Mouse (Mus musculus) heart, embryonic 16.5 days (tissue): ENCODE data around the gene 1700016D06Rik. TPM values are rescaled to one million over a fixed set of nuclear protein-coding genes. Genes with fewer than 3 reads are reported as not detected.

ENCODE experiments used
- ATAC-seq: fragments of 200-750 bp; cut with Nextera tagmentation; replicated peaks from 2 replicates; pipeline ENCODE4 v1.8.0; 2017; ENCODE audit warnings: moderate number of reproducible peaks; ENCODE audit not compliant: insufficient read depth, low FRiP score; ENCODE audit errors: extremely low read depth
- H3K27ac ChIP-seq: fragments of 300-500 bp; sonication (generic); 2 replicates; pipeline ENCODE4 v1.5.1; 2014; ENCODE audit warnings: mild to moderate bottlenecking, low read length, control low read depth, moderate library complexity
- H3K27me3 ChIP-seq: fragments of 300-500 bp; sonication (generic); 2 replicates; pipeline ENCODE4 v1.6.1; 2014; ENCODE audit warnings: low read length, mixed read lengths; ENCODE audit not compliant: control insufficient read depth, insufficient read depth
- H3K36me3 ChIP-seq: fragments of 300-500 bp; sonication (generic); 2 replicates; pipeline ENCODE4 v1.6.1; 2014; ENCODE audit not compliant: control insufficient read depth, insufficient read depth
- H3K4me1 ChIP-seq: fragments of 300-500 bp; sonication (generic); 2 replicates; pipeline ENCODE4 v1.6.1; 2014; ENCODE audit warnings: low read length, mixed read lengths; ENCODE audit not compliant: control insufficient read depth, insufficient read depth
- H3K4me2 ChIP-seq: fragments of 300-500 bp; sonication (generic); 2 replicates; pipeline ENCODE4 v1.6.1; 2014; ENCODE audit warnings: low read depth, mild to moderate bottlenecking, control low read depth, low read length
- H3K4me3 ChIP-seq: fragments of 300-500 bp; sonication (generic); 2 replicates; pipeline ENCODE4 v1.5.1; 2014; ENCODE audit warnings: mild to moderate bottlenecking, control low read depth, low read length
- H3K9ac ChIP-seq: fragments of 300-500 bp; sonication (generic); 2 replicates; pipeline ENCODE4 v1.6.1; 2014; ENCODE audit warnings: low read length, control low read depth
- H3K9me3 ChIP-seq: fragments of 300-500 bp; sonication (generic); replicated peaks from 2 replicates; pipeline ENCODE4 v1.6.1; 2016; ENCODE audit warnings: low read length; ENCODE audit not compliant: control insufficient read depth
- WGBS: fragments of 180-500 bp; shearing (Covaris S2); extraction: QIAGEN DNeasy Blood & Tissue Kit; methylation state at CpG from one replicate; pipeline ENCODE4 v1.1.7; 2014; 5-methylcytosine and 5-hydroxymethylcytosine counted together
- polyA plus RNA-seq: library from polyadenylated mRNA; unstranded; fragments of >200 nt; fragmentation: Nextera tagmentation; extraction: Ambion mirVana; gene quantifications from 2 replicates; pipeline ENCODE4 v1.2.1, GENCODE M21; 2015

Gene 1700016D06Rik
- polyA plus RNA-seq, 1 experiment from 2014 or later, result not detected

DNA sequence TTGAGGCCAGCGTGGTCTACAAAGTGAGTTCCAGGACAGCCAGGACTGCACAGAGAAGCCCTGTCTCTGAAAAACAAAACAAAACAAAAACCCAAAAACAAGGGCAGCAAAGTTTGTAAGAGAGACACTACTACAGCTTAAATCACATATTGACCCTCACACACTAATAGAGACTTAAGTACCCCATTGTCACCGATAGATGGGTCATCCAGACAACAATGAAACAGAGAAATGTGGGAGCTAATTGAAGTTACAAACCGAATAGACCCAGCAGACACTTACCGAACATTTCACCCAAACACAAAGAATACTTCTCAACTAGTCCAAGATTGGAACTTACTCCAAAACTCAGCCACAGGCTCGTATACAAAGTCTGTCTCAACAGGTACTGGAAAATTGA, 50.8 kb downstream of the 1700016D06Rik start:
- Histone ChIP-seq H3K4me3 (no peak overlapping the region), H3K9ac (no peak overlapping the region), H3K9me3 (no peaks in the 10 kb centered on the region), H3K27ac (no peak overlapping the region), H3K4me2 (no peak overlapping the region), H3K36me3 (no peaks in the 10 kb centered on the region), H3K4me1 (no peaks in the 10 kb centered on the region), H3K27me3 (no peaks in the 10 kb centered on the region)
- 94% methylated on average over 5 of the region's 5 CpGs for WGBS
- no peak for ATAC-seq

DNA sequence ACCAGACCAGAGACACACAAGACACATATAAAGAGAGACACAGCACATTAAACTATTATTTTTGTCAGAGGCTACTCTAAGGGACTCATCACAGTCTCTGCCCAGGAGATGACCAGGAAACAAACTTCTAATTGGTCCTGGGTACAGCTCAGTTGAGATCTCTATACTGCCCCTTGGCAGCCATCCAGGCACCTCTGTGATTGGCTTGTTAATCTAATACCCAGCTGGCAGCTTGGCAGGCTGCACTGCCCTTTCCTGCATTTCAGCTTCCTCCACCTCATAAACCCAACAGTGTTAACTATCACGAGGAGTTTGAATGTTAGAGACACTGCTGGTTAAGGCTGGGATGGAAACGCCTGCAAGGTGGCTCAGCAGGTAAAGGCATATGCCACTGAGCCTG, 57.7 kb downstream of the 1700016D06Rik start:
- no peak overlapping the region for H3K27ac ChIP-seq
- 72% methylated on average over 2 of the region's 2 CpGs for WGBS
- 0 out of 2 replicates have a peak, but pooled peaks cover 2% of the 10 kb centered on the region for H3K36me3 ChIP-seq
- no peak overlapping the region for H3K4me2 ChIP-seq
- H3K9me3 ChIP-seq, result no peaks in the 10 kb centered on the region; the same call in 1 of the 2 replicates
- H3K4me3 ChIP-seq, result no peak overlapping the region
- no peak overlapping the region for H3K9ac ChIP-seq
- peaks cover 4% of the 10 kb centered on the region; the same call in 1 of the 2 replicates for H3K4me1 ChIP-seq
- no peak for ATAC-seq
- H3K27me3 ChIP-seq, result no peaks in the 10 kb centered on the region

DNA sequence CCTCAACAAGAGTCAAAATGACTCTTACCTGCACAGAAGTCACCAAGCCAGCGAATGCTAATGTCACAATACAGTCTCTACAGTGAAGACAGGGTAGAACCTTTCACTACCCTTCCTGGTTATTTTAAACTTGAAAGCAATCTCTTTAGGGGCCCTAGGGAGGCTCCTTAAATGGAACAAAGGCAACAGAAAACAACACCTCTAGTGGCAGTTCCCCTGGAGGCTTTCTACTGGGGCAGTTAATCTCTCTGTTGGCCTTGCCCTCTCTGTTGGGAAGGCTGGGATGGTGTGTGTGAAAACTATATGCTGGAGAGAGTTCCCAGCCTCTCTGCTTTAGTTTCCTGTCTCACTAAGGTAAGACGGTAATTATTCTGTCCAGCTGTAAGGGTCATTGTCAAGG, 60.3 kb downstream of the 1700016D06Rik start:
- ATAC-seq, result no peak
- H3K9ac ChIP-seq, result no peak overlapping the region
- no peaks in the 10 kb centered on the region for H3K27me3 ChIP-seq
- no peaks in the 10 kb centered on the region; the same call in 1 of the 2 replicates for H3K9me3 ChIP-seq
- WGBS, result 51% methylated on average over 2 of the region's 2 CpGs
- H3K36me3 ChIP-seq, result 0 out of 2 replicates have a peak, but pooled peaks cover 2% of the 10 kb centered on the region
- H3K27ac ChIP-seq, result no peak overlapping the region
- no peak overlapping the region for H3K4me3 ChIP-seq
- H3K4me1 ChIP-seq, result peaks cover 7% of the 10 kb centered on the region; the same call in 1 of the 2 replicates
- H3K4me2 ChIP-seq, result no peak overlapping the region

DNA sequence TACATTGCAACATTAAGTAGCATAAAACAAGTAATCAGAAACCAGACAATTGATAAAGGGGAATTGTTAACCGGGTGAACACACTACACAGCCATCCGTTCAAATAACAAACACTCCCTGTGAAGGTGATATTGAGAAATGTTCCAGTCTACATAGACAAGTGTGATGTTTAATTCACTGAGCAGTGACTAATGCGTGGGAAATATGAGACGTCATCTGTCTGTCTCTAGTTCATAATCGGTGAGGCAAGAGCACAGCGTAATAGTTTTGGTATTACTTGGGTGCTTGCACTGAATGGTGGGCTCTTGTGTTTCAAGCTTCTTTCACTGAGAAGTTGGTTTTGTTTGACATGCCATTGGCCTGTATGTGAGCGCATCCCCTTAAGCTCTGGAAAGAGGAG, 63.3 kb downstream of the 1700016D06Rik start:
- Histone ChIP-seq H3K27me3 (no peaks in the 10 kb centered on the region), H3K36me3 (0 out of 2 replicates have a peak, but pooled peaks cover 2% of the 10 kb centered on the region), H3K9ac (no peak overlapping the region), H3K9me3 (no peaks in the 10 kb centered on the region; the same call in 1 of the 2 replicates), H3K4me2 (no peak overlapping the region), H3K4me3 (no peak overlapping the region), H3K4me1 (peaks cover 20% of the 10 kb centered on the region), H3K27ac (no peak overlapping the region)
- 89% methylated on average over 7 of the region's 7 CpGs for WGBS
- no peak for ATAC-seq

DNA sequence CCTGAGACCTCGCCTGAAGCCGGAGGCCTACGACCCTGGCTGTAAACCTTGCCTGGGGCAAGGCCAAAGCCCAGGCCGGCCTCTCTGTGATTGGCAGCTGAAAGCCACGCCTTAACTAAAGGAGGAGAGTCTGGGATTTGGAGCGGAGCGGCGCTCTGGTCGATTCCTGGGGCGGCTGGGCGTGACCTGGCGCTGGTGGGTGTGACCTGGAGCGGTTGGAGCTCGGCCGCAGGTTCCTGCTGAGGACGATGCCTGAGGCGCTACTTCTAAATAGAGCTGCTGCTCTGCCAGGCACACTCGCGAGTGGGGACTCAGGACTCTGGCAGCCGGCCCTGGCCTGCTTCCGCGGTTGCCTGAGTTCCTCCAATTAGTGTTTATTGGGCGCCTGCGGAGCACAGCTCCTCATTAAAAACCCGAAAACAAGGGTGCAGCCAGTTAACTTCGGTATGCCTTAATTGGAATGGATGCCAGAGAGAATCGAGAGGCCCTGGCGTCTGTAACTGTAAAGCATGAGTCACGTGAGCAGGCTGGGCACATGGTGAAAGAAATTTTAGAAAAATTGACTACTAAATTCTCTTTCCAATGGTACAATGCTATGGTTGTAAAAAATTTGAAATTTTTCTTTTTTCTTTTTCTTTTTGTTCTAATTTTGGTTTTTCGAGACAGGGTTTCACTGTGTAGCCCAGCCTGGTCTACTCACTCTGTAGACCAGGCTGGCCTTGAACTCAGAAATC, 64.4 kb downstream of the 1700016D06Rik start:
- Histone ChIP-seq H3K4me2 (peak overlapping the region; percentile 88), H3K9ac (peak overlapping the region; percentile 97)
- WGBS, result 4% methylated on average over 30 of the region's 30 CpGs

DNA sequence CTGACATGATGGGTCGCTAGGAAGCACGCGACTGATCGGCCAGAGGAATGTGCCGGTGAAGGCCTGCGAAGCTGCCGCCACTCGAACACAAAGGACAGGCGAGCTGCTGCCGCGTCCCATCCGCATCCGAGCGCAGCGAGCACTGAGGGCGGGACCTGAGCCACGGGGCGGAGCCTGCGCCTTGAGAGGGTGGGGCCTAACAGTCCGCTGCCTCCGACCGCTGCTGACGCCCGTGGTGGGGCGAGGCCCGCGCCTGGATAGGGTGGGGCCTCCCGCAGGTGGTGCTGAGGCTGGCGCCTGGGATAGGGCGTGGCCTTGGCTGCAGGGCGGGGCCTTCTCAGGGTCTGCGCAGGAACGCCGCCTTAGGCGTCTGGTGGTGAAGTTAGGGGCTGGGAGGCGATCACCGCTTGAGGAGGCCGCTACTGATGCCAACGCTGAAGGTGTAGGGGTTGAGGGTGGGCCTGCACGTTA, 65.2 kb downstream of the 1700016D06Rik start, which contains the start of gene Ankrd10:
Gene Ankrd10, minus strand, starts transcription at position 147 of the 471 bp plus-strand sequence.
- Histone ChIP-seq H3K27ac (peak within 1 kb of the TSS; percentile 100), H3K9me3 (no peaks in the 10 kb centered on the region), H3K36me3 (peaks cover 11% of the 10 kb centered on the region; the same call in 1 of the 2 replicates), H3K27me3 (no peaks in the 10 kb centered on the region), H3K4me1 (peaks cover 30% of the 10 kb centered on the region), H3K4me2 (peak within 1 kb of the TSS; percentile 88), H3K4me3 (peak within 1 kb of the TSS; percentile 99), H3K9ac (peak within 1 kb of the TSS; percentile 97)
- WGBS, result under 1% methylated on average over 40 of the region's 40 CpGs
- ATAC-seq, result peak; percentile 93

More for the DNA sequence above, 64.4 kb downstream of the 1700016D06Rik start:
- Histone ChIP-seq H3K9me3 (no peaks in the 10 kb centered on the region), H3K4me3 (peak overlapping the region; percentile 99), H3K27me3 (no peaks in the 10 kb centered on the region), H3K36me3 (peaks cover 4% of the 10 kb centered on the region; the same call in 1 of the 2 replicates), H3K27ac (peak overlapping the region; percentile 100), H3K4me1 (peaks cover 29% of the 10 kb centered on the region)
- ATAC-seq, result peak; percentile 58

DNA sequence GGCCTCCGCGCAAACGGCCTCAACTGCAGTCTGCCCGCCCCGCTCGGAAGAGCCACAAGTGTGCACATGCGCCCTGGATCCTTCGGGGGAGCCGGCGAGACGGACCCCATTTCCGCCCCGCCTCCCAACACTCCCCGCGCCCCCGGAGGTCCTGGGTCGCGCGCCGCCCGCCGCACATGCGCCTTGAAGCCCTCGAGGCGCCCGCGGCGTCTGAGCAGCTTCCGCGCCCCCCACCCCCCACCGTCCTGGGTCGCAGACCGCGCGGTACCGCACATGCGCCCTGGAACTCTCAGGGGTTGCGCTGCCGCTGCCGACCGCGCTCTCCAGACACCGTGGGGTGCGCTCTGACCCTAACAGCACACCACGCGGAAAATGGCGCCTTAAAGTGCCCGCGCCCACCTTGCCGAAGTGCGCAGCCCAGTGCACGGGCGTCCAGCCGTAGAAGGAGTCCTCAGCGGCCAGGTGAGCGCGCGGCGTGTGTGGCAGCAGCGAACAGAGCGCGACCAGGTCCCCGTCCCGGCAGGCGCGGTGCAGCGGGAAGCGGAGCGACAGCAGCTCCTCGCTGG, 65.8 kb downstream of the 1700016D06Rik start:
- peak; percentile 74 for ATAC-seq
- H3K9ac ChIP-seq, result peak overlapping the region; percentile 97
- peak overlapping the region; percentile 99 for H3K4me3 ChIP-seq
- peak overlapping the region; percentile 100 for H3K27ac ChIP-seq
- peaks cover 15% of the 10 kb centered on the region; the same call in 1 of the 2 replicates for H3K36me3 ChIP-seq
- no peaks in the 10 kb centered on the region for H3K27me3 ChIP-seq
- no peaks in the 10 kb centered on the region for H3K9me3 ChIP-seq
- peaks cover 34% of the 10 kb centered on the region for H3K4me1 ChIP-seq
- H3K4me2 ChIP-seq, result peak overlapping the region; percentile 88
- WGBS, result under 1% methylated on average over 70 of the region's 70 CpGs

DNA sequence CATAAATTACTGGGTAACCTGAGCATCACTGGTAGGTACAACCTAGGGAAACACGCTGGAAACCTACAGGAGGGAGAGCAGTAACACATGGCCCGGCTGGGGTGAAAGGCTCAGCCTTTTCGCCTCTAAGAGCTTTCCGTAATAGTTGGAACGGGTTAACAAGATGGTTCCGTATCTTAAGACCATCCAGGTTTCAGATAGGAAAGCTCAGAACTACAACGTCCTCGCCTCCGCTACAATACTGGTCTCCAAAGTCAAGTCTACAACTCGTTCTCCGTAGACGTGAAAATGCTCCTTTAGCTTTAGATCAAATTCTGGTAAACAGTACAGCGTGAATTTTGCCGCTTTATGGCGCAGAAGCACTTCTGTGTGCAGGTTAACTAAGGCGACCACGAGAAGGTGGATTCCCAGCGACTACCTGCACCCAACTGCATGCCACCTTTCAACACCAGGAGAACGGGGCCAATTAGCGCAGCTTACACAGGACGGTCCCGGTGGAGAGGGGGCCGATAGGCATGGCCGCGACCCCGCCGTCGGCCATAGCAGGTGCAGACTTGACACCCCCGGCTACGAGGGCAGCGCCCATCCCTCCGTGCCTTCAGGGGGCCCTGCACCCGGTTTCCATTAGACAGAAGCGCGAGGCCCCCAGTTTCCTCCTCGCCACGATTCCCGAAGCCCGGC, 66.4 kb downstream of the 1700016D06Rik start:
- Histone ChIP-seq H3K36me3 (peaks cover 15% of the 10 kb centered on the region; the same call in 1 of the 2 replicates), H3K9ac (peak overlapping the region; percentile 97), H3K4me2 (peak overlapping the region; percentile 88), H3K4me3 (peak overlapping the region; percentile 99), H3K9me3 (no peaks in the 10 kb centered on the region), H3K27ac (peak overlapping the region; percentile 100), H3K4me1 (peaks cover 36% of the 10 kb centered on the region), H3K27me3 (no peaks in the 10 kb centered on the region)
- WGBS, result 1% methylated on average over 39 of the region's 39 CpGs
- ATAC-seq, result 0 out of 2 replicates have a peak, but pooled peaks have one; percentile 1
